In genomic region chr3:22154522-22154921, GRCm38 (mm10) we compare ENCODE assay signal across 23 mouse cellular contexts.
"Had no signal": no experiment of that assay in that cellular context is flagged by ENCODE, and none has a peak within 500 bp of the region (broad histone marks: within the 10 kb centered on the region; RNA-seq: fewer than 3 reads in every experiment).

No protein-coding gene starts in this region.

- H3K4me1 ChIP-seq: heart, embryonic 13.5 days; heart, embryonic 15.5 days; hindbrain, embryonic 13.5 days; hindbrain, embryonic 15.5 days; limb, embryonic 10.5 days; limb, embryonic 12.5 days had no signal

- H3K9me3 ChIP-seq: heart, embryonic 15.5 days; hindbrain, embryonic 15.5 days; liver, embryonic 13.5 days; liver, embryonic 15.5 days had no signal

- H3K36me3 ChIP-seq: heart, embryonic 15.5 days; hindbrain, embryonic 15.5 days; kidney, embryonic 15.5 days; liver, embryonic 13.5 days had no signal

- H3K27me3 ChIP-seq: heart, embryonic 13.5 days; heart, embryonic 15.5 days; hindbrain, embryonic 13.5 days; hindbrain, embryonic 15.5 days; kidney, embryonic 15.5 days; limb, embryonic 12.5 days; liver, embryonic 13.5 days; liver, embryonic 15.5 days had no signal

- DNase-seq: gastrocnemius, postnatal 14 days; gastrocnemius, postnatal 36 days; heart, adult 11 months; heart, adult 2 months; heart, postnatal 14 days; heart, postnatal 36 days; kidney, adult 11 months; kidney, adult 2 months; kidney, adult 9 months; kidney, postnatal 14 days; kidney, postnatal 36 days; layer of hippocampus, adult 9-11 months; layer of hippocampus, postnatal 36 days; liver; liver, embryonic 13.5 days had no signal

- H3K4me3 ChIP-seq: heart, adult 2 months; heart, embryonic 13.5 days; heart, embryonic 15.5 days; hindbrain, embryonic 13.5 days; hindbrain, embryonic 15.5 days; kidney, embryonic 15.5 days; limb, embryonic 10.5 days; limb, embryonic 12.5 days; liver, embryonic 13.5 days; liver, embryonic 15.5 days had no signal
